Mouse (Mus musculus): ENCODE measurements around the gene Ahdc1.

The Ahdc1 gene

DNA sequence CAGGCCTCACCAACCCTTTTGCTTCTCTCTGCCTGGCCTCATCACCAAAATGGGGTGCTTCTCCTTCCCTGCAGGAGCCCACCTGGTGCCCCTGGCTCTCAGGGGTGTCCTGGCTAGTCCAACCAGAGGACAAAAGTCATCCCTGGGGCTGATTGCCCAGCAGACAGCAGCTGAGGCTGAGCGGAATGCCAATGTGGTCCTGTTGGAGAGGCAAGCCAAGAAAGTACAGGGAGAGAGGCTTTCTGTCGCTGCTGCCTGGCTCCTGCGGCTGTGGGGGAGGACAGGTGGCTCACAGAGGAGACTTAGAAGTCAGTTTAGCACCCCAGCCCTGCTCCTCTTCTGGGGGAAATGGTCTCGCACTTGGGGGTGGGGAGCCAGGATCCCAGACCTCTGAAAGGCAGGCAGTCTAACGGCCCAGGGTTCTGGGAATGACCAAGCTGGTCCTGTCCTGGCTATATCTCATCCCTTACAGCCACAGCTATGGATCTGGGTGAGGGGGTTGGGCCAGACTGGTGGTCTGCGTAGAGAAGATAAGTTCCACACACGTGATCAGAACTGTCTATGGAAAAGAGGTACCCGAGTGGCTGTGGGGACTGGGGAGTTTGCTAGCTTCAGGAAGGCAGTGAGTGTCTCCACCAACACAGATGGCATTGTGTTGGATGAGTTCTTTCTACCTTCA lies 64.0 kb downstream of the Ahdc1 start:
- DNase-seq (ENCODE audit: low spot score in 2 of 2), result no peak

DNA sequence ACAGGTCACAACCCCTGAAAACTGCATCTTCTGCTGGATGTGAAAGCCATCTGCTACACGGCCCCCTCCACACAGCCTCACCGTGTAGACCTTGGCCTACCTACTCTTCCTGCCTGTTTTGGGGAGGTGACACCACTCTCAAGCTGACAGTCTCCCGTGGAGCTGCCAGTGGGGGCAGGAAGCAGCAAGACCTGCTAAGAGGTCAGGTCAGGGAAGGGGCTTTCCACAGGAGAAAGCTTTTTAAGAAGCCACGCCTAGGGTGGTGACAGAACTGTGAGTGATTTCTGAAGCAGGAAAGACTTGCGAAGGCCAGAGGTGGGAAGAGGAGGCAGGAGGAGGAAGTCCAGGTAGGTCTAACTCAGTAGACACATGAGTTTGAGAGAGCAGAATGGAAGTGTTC lies 67.9 kb downstream of the Ahdc1 start:
- DNase-seq (ENCODE audit: low spot score in 2 of 2), result no peak

DNA sequence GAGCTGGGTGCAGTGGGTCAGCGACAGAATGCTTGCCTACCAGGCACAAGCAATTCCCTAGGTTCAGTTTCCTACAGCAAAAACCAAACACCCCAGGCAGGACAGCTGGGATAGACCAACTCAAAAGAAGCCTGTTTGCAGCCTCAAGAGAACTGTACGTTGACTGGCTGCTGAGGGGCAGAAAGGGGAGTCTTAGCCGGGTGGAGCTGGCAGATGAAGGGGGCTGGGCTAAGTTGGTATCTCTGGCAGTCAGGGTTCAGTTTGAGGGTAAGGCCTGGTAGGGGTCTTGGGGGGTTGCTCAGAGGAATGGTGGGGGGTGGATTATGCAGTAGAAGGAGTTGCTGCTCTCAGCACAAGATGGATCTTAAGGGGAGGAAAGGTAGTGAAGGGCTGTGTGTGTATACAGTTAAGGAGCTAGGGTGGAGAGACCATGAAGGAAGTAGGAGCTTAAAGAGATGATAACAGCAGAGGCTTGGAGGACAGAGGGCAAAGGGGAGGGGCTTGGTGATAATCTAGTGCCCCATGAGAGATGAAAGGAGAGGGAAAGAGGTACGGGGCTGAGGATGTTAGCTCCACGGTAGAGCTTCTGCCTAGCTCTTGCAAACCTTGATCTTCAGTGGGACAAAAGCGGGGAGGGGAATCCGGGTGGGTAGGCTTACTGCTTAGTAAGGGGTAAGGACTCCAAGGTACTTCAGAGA lies 68.5 kb downstream of the Ahdc1 start:
- DNase-seq (ENCODE audit: low spot score in 2 of 2), result no peak

DNA sequence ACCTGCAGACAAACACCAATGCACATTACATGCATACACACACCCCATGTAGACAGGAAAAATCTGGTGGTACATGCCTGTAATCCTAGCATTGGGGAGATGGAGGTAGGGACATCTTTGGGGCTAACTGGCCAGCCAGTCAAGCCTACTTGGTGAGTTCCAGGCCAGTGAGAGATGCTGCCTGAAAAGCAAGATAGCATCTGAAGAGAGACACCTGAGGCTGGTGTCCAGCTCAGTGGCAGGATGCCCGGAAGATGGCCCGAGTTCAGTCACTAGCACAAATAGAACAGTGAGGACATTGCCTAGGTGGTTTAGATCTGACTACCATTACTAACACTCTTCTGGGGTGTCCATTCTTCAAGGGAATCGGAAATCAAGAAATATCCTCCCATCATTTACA lies 69.8 kb downstream of the Ahdc1 start:
- DNase-seq (ENCODE audit: low spot score in 2 of 2), result no peak

DNA sequence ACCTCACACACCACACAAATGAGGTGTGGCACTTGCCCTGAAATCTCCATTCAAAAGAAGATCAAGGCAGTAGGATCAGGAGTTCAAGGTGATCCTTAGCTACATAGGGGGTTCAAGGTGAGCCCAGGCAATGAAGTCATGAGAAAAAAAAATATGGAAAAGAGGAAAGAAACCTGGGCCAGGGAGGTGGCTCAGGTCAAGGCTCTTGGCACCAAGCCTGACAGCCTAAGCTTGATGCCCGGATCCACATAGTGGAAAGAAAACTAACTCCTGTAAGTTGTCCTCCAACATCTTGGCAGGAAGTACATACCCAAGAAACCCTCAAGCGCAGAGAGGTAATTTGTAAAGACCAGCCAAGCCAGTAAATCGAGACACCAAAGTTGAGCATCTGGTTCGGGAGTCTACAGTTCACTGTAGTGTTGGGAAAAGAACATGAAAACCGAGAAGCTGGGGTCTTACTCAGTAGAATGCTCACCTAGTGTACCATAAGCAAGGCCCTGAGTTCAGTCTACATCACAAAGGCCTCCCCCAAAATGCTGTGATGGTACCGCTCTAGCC lies 71.2 kb downstream of the Ahdc1 start:
- DNase-seq (ENCODE audit: low spot score in 2 of 2), result no peak

DNA sequence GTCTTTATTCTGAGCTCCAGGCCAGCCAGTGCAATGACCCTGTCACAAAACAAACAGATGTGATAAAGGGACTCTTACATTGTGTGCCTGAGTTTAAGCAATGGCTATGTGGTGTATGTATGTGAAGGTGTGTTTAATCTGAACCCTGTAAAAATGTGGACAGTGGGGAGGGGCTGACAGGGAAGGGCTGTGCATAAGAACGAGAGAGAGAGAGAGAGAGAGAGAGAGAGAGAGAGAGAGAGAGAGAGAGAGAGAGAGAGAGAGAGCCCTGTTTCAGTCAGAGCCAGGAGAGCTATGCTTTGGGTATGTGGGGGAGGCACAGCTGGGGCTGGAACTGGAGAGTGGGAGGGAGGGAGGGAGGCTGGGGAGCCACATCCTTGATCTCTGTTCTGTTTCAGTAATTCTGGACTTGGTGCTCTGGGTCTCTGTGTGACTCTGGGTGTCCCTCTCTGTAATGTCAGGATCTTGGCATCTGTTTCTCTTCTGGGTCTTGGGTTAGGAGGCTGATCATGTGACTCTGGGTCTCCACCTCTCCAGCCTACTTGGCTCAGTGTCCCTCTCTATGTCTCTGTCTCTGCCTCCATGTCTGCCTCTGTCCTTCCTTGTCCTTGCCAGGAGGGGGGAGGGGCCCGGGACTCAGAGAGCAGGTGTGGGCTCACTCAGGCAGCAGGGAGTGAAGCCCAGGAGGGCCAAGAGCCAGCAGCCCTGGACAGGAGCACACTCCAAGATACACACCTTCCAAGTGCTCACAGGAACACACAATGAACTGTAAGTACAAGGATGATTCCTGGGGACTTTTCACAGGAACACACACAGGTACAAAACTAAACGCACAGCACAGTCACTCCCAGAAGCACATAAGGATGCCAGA lies 73.2 kb downstream of the Ahdc1 start:
- no peak for DNase-seq (ENCODE audit: low spot score in 2 of 2)

DNA sequence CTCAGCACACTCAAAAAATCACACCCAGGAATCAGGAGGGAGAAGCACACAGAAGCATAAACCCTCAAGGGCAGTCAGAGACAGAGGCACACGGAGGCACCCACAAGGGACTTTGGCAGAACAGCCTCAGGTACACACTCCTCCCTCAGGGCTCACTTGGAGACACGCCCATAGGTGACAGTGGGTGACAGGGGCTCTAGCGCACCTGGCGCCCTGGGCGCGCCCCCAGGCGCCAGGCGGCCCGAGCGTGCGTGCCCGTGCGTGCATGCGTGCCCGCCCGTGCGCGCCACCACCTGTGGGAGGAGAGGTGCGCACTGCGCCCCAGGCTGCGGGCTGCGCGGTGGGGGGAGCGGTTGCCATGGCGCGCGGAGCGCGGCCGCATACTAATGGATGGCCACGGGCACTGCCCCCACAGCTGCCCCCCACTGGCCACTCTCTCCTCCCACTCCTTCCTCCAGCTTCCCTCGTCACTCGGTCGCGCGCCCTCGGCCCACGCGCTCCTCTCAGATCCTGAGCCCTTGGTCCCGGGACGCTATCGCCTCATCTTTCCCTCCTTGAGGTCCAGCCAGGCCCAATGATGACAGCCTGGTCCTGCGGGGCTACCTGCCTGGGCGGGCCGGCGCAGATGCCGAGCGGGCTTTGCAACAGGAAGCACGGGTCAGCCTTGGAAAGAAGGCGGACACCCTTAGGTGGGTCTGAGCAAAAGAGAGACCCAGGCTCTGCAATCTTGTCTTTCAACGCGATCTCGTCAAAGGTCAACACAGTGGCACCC lies 74.1 kb downstream of the Ahdc1 start:
- peak in 1 of 2 experiments; percentile 55 for DNase-seq (ENCODE audit: low spot score in 2 of 2)

DNA sequence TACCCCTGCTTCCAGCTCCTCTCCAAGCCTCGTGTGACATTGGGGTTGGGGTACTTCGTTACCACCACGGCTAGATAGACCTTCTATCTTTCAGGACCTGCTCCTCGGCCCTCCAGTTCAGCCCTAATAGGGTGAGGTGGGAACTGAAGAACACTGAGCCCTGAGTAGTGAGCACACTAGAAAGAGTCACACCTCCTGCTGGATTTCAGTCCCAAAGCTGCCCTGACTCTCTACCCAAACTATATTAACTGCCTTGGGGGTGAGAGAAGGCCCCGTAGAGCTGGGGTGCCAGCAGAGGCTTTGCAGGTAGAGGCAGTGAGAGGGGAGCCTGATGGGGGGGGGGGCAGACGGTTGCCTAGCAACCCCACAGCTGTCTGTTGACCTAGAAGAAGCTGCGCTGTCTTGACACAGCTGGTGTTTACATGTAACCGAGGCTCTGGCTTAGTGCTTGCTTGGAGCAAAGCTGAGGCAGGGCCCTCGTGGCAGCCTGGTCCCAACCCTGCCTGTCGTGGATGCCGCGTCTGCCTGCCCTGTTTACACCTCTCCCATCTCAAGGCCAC lies 74.8 kb downstream of the Ahdc1 start:
- DNase-seq (ENCODE audit: low spot score in 2 of 2), result no peak

DNA sequence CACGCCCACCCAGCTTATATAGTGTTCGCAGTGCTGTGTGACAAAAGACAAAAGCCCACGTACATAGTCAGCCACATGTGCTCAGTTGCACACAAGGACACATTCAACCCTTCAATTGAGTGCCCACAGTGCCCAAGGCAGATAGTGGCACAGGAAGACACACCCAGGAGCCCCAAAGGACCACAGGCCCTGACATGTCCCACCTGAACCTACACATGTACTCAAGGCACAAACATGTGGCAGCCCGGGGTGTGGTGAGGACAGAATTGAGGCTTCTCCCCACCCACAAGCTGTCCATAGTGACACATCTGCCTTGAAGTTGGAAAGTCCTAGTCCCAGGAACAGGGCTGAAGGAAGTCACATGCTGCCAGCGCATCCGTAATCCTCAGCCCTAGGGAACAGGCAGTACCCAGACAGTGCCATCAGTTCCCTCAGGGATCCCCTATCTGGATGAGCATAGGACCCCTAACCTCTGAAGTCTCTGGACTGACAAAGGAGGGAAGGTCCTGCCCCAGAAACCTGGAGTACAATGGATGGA lies 76.2 kb downstream of the Ahdc1 start:
- DNase-seq (ENCODE audit: low spot score in 2 of 2), result no peak

DNA sequence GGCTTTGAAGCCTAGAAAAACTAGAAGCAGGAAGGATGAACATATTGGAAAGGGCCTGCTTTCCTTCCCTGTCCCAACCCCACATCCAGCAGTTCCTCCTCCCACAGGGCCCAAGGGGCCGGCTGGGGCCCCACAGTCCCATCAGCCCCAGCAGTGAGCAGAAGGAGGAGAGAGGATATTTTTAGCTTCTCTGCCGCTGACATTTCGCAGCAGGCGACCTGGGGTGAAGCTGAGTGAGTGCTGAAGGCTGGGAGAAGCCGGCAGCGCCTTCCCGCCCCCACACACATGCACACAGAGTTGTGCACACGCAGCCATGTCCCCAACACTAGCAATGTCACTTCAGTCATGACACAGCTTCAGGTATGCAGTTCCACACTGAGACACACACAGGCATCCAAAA lies 76.8 kb downstream of the Ahdc1 start:
- no peak for DNase-seq (ENCODE audit: low spot score in 2 of 2)

DNA sequence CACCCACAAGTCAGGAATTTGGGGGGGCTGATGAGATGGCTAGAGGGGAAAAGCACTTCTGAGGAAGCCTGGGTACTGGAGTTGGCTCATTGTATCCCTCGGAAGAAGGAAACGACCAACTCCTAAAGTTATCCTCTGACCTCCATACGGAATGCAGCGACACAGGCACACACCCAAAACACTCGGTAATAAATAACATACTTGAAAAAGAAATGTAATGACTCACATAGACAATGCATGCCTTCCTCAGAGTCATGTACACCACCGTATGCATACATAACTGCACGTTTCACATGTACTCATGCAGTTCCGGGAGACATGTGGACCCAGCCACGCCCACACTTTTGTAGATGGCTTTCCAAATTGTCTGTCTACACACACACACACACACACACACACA lies 78.3 kb downstream of the Ahdc1 start:
- no peak for DNase-seq (ENCODE audit: low spot score in 2 of 2)

DNA sequence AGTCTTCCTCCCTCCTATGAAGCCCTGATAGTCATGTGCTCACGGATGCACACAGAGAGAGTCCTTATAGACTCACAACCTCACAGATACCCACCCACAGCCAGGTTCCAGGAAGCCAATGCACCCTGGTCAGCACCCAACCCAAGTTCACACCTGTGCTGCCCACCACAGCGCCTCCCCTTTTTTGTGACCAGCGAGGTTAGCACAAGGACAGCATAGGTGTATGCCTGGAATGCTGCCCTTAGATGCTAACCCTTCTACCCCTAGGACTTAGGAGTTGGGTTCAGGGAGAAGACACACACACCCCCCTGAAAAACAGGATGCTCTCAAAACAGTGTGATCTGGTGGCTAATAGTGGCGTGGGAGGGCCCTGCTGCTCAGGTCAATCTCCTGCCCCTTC lies 78.7 kb downstream of the Ahdc1 start:
- no peak for DNase-seq (ENCODE audit: low spot score in 2 of 2)

DNA sequence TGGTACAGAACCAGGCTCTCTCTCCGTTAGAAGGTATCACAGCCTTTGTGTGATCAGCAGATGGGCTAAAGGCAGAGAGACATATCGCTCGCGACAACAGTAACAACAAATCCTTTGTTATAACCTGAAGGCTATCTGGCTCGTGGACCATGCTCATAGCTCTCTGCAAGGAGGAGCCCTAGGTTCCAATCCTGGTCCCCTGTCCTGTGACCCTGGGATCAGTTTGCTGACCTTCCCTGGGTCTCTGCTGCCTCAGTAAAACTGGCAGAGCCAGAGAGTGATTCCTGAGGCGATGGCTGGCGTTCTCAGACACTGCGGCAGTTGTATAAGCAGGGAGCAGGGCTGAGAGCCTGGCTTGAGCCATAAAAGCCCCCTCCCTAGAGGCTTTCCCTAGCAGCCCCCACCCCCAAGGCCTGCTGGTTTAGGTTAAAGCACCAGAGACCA lies 79.2 kb downstream of the Ahdc1 start:
- DNase-seq (ENCODE audit: low spot score in 2 of 2), result no peak

DNA sequence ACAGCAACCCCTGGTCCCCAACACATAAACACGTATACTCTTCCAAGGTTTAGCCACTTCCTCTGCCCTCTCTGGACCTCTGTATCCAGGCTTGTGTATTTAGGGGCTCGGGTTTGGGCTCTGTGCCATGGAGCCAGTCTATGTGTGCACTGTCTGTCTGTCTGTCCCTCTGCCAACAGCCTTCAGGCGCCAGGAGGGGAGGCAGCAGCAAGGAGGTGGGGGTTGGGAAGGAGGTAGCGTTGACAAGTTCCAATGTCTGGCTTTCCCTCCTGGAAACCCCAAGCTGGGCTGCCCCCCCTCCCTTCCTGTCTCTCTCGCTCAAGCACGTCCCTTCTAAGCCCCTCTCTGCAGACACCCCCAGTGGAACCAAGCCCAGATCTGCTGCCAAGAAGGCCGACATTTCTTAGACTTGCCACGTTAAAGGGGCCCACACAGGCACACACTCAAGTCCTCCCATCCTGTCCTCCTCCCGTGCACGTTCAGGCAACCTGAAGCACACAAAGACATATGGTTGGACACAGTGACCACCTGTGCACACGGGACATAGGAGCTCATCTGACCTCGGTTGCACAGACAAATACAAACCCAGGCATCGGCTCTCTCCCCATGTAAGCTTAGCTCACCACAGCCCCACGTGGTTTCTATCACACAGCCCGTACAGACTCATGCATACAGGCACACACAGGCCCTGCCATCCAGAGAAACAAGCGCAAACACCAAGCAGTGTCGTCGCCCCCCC lies 79.8 kb downstream of the Ahdc1 start:
- DNase-seq (ENCODE audit: low spot score in 2 of 2), result no peak

DNA sequence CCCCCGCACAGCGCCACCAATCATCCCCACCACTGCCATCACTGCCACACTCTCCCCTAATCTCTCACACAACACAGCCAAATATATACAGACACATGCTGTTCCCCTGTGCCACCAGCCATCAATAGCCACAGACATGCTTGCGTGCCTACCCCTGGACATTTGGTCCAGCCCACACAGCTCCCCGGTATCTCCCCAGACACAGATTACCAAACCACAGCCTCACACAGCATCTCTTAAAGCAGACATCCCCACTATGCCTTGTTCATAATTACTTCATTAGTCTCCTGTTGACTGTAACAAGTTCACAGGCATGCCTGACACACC lies 80.4 kb downstream of the Ahdc1 start:
- no peak for DNase-seq (ENCODE audit: low spot score in 2 of 2)

DNA sequence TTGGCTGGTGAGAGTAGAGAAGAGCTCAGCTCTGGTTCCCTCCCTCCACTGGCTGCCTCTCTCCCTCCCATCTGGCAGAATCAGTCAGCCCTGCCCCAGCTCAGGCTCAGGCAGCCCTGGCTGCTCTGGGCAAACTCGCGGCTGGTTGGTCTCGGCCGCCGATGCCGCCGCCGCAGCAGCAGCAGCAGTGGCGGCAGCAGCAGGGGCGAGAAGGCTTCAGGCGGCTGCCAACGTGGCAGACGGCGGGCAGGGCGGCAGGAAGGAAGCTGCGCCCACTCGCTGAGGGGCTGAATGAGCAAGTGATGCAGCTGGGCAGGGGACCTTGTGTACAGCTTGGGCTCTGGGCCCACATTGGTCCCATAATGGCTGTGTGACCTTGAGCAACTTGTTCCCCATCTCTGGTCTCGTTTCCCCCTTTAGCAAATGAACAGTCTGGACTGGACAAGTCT lies 81.4 kb downstream of the Ahdc1 start:
- DNase-seq (ENCODE audit: low spot score in 2 of 2), result peak in 1 of 2 experiments; percentile 69

DNA sequence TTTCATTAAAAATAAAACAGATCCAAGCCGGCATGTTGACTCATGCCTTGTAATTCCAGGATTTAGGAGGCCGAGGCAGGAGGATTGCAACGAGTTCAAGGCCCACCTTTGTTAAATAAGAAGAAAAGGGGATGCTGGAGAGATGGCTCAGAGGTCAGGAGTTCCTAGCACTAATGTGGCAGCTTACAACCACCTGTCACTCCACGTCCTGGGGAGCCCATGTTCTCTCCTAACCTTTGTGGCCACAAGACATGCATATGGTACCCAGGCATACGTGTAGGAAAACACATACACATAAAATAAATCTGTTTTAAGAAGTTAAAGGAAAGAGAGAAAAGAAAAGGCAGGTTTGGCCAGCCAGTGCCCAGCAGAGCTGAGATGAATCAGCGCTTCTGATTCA lies 82.0 kb downstream of the Ahdc1 start:
- DNase-seq (ENCODE audit: low spot score in 2 of 2), result no peak

DNA sequence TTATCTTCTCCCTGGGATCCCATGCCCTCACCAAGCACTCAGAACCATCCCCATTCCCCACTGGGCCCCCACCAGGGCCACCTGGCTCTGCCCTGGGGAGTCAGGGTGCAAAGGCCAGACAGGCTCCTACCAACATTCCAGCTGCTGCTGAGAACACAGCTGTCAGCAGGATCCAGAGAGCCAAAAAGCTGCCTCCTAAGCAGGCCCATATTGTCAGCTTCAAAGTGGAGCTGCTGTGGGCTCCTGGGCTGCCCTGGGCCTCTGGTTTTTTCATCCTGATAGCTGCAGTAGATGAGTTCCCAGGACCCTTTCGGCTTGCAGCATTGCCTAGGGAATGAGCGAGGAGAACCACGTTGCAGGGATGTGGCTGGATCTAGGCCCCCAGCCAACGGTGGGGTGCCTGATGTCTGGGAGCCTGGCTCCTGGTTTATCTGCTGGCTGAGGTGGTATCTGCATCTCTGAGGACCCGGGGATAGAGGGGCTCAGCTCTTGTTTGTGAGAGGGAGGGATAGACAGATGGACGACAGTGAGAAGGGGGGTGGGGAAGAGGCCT lies 82.5 kb downstream of the Ahdc1 start:
- no peak for DNase-seq (ENCODE audit: low spot score in 2 of 2)

DNA sequence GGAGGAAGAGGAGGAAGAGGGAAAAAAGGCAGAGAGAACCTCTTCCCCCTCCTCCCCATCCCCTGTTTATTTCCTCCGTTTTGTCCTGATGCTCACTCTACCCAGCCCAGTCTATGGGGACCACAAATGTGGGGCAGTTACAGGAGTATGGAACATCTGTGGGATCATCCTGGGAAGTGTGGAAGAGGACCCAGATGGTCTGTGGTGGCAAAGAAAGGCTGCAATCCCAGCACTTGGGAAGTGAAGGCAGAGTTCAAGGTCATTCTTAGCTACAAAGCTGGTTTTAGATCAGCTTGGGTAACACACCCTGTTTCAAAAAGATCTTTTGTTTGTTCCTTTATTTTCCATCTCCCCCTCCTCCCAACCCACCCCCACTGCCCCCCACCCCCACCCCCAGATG lies 83.2 kb downstream of the Ahdc1 start:
- no peak for DNase-seq (ENCODE audit: low spot score in 2 of 2)

All from spleen, postnatal 10 days (tissue).